Mouse (Mus musculus): ENCODE results near the gene Olfr1472.
"Not testable (repeated sequence)": the region's sequence is repeated elsewhere in the genome, so short reads cannot be mapped to it uniquely, and the experiment has no call there.

Gene Olfr1472

DNA sequence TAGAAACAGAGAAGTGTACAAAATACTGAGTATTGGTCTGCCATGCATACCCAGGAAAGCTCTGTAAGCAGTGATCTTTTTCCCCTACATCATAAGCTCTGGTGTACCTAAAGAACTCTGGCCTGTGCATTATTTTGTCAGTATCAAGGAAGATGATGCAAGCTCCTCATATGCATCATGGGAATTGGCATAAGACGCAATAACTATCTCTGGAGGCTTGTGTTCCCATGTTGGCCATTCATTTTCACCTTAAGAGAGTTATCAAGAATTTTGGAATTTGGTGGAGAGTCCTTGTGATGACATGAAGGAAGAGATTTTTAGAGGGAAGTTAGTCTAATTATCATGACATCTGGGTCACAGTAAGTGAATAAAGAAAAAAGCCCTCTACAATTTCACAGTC lies at the start of gene Olfr1472:
Gene Olfr1472 (minus strand): TSS at position 101 of the 400 bp plus-strand sequence.
- DNase-seq: no peak

DNA sequence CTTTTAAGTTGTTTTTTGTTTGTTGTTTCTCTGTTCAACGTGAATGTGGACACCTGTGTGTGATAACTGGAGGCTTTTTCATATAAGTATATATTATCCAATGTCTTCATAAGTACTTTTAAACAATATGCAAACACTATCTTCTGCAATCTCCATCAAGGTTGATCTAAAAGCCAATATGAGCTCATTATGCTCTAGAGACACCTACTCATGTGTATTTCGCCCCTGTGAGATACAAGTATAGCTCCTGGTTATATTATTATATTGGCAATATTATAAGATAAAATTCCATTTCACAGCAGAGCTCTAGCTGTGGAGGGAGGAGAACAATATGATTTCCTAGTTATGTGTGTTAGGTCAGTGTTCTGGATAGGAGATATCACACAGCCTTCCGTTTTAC lies 44.4 kb upstream of the Olfr1472 start, which contains the start of gene Olfr1477:
Gene Olfr1477 (plus strand): TSS at position 301 of the 400 bp plus-strand sequence.
- no peak for DNase-seq

DNA sequence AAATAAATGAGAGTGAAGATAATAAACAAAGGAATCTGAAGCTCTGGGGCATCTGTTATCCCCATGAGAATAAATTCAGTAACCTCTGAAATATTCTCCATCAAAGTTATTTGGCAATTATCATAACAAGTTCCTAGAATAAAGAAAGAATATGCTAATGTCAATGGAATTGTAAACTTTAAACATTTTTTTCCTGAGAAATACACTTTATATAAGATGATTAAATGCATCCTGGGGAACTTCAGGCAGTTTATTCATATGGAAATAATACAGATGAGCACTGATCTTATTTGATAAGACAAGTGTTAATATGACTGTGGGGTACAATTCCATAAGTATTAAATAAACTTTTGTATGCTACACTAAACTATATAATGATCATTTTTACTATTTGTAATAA lies 24.2 kb upstream of the Olfr1472 start, which contains the start of gene Olfr1475:
Gene Olfr1475 (minus strand): TSS at position 101 of the 400 bp plus-strand sequence.
- DNase-seq: no peak

DNA sequence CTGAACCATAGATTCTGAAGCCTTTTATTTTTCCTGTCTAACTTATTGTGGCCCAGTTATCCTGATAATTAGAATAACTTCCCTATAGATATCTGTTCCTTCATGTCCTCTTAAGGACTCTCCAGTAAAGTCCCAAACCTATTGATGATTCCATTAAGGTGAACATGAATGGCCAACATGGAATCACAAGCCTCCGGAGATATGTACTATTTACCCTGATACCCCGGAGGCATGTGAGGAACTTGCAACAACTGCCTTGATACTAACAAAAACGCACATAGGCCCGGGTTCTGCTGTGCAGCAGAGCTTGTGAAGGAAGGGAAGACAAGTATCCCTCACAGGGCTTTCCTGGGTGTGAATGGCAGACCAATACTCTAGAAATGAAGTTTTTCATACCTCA lies 13.4 kb upstream of the Olfr1472 start, which contains the start of gene Olfr1474:
Gene Olfr1474 (plus strand): TSS at position 301 of the 400 bp plus-strand sequence.
- DNase-seq: not testable (repeated sequence)

DNA sequence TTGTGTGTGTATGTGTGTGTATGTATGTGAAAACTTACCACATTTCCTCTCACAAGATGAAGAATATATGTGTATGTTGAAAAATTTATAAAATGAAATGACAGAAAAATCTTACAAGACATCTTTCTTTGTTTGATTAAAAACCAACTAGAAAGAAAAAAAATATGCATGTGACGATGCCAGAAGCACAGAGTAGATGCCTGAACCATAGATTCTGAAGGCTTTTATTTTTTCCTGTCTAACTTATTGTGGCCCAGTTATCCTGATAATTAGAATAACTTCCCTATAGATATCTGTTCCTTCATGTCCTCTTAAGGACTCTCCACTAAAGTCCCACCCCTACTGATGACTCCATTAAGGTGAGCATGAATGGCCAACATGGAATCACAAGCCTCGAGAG lies 12.8 kb downstream of the Olfr1472 start, which contains the start of gene Olfr1471:
Gene Olfr1471 (plus strand): TSS at position 301 of the 400 bp plus-strand sequence.
- DNase-seq: not testable (repeated sequence)

DNA sequence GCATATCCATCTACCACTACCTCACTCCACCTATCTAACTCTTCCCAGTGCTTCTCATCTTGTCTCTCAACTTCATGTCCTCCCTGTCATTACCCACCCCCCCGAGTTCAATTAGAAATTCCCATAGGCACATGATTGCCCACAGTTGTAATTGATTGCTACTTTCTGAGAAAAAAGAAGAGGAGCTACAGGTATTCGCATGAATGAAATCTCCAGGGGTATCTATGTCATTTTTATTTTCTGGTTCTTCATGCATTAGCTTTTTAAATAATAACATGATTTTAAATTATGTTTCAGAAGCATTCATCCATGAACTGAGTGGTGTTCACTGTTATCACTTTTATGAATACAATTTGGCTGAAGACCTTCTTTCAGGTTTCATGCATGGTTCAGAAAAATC lies 48.3 kb downstream of the Olfr1472 start, which contains the start of gene Olfr1469:
Gene Olfr1469 (plus strand): TSS at position 301 of the 400 bp plus-strand sequence.
- no peak for DNase-seq
